Mouse (Mus musculus): Measurements from ENCODE around the gene Serpinb9e.
"Not testable (repeated sequence)": the region's sequence is repeated elsewhere in the genome, so short reads cannot be mapped to it uniquely, and the experiment has no call there.

Gene Serpinb9e

GRCm38 (mm10) chr13:33249312-33249711 lies at the start of gene Serpinb9e:
Gene Serpinb9e, plus strand, starts transcription at chr13:33249612.
- not testable (repeated sequence) for DNase-seq (ENCODE audit: extremely low read depth, low read depth)

GRCm38 (mm10) chr13:33199740-33200139 lies 49.7 kb upstream of the Serpinb9e start:
- no peak for DNase-seq (ENCODE audit: extremely low read depth, low read depth)

GRCm38 (mm10) chr13:33308631-33309030 lies 59.2 kb downstream of the Serpinb9e start:
- not testable (repeated sequence) for DNase-seq (ENCODE audit: extremely low read depth, low read depth)
